Mouse (Mus musculus): ENCODE data around the gene Notch2. TPM values are rescaled to one million over a fixed set of nuclear protein-coding genes. Genes with fewer than 3 reads are reported as not detected.
A peak's percentile ranks its signal among the peaks of the same experiment; 100 is the strongest.

Notch2 gene
- polyA plus RNA-seq, 1 experiment, result 15.6 TPM

DNA sequence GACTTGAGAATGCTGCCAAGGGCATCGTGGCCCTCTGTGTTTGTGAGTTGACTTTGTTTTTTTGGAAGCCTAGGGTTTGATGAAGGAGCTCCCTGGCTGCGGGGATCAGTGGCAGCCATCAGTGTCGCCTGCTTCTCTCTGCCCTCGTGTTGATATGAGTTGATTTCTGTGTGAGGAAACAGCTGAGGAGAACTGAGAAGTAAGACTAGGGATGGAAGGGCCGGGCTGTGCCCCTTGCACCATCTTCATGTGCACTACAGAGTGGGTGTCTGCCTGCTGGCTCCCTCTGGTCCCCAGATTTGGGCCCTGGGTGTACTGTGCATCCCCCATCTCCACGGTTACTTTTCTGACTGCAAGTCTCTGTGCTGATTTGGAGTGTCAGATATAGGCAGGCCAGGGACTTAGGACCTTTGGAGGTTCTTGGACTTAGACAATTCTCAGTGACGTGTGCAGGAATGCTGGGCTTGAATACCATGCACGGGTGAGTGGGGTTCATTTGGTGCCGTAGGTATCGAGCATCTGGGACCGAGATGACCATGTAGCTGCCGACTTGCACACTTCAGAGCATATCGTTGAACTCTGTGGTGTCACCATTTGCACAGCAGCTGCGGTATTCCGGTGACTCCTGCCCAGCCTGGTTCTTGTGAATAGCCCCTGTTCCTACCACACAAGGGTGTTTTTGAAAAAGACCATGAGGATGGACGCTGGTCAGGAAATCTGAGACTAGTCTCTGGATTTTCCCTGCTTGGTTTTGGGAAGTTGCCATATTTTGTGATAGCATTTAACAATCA lies 26.5 kb downstream of the Notch2 start:
- Histone ChIP-seq H3ac (ENCODE audit: control insufficient read depth, insufficient read length, low read depth) (no peak overlapping the region), H3K79me3 (ENCODE audit: low read depth) (peaks cover 90% of the 10 kb centered on the region), H3K4me3 (ENCODE audit: insufficient read depth, poor library complexity, severe bottlenecking) (no peak overlapping the region), H3K79me2 (ENCODE audit: control insufficient read depth, insufficient read depth) (peaks cover 98% of the 10 kb centered on the region), H3K36me3 (ENCODE audit: control insufficient read depth, insufficient read depth) (peaks cover 6% of the 10 kb centered on the region), H3K27me3 (ENCODE audit: control insufficient read depth, insufficient read depth, insufficient read length) (no peaks in the 10 kb centered on the region)
- TF ChIP-seq MYOD1 (IDR thresholded peaks at IDR 0.05; ENCODE audit: control insufficient read depth, insufficient read length, low read depth) (no peak), MYOG (IDR thresholded peaks at IDR 0.05; ENCODE audit: control insufficient read depth, extremely low read depth, insufficient read length) (no peak), FOSL1 (IDR thresholded peaks at IDR 0.05; ENCODE audit: insufficient read depth, low read length, poor library complexity, severe bottlenecking) (no peak), CTCF (IDR thresholded peaks at IDR 0.05; ENCODE audit: control insufficient read depth, insufficient read depth, insufficient read length) (no peak), MAX (IDR thresholded peaks at IDR 0.05) (no peak), CEBPB (IDR thresholded peaks at IDR 0.05; ENCODE audit: low read depth) (no peak)

- H3K4me3 ChIP-seq (ENCODE audit: insufficient read depth, poor library complexity, severe bottlenecking), result no peak overlapping the region
- H3K36me3 ChIP-seq (ENCODE audit: control insufficient read depth, insufficient read depth), result peaks cover 6% of the 10 kb centered on the region
- peaks cover 98% of the 10 kb centered on the region for H3K79me2 ChIP-seq (ENCODE audit: control insufficient read depth, insufficient read depth)
- no peak for TF ChIP-seq MYOG (IDR thresholded peaks at IDR 0.05; ENCODE audit: control insufficient read depth, extremely low read depth, insufficient read length)
- peaks cover 90% of the 10 kb centered on the region for H3K79me3 ChIP-seq (ENCODE audit: low read depth)
- H3K27me3 ChIP-seq (ENCODE audit: control insufficient read depth, insufficient read depth, insufficient read length), result no peaks in the 10 kb centered on the region
- H3ac ChIP-seq (ENCODE audit: control insufficient read depth, insufficient read length, low read depth), result no peak overlapping the region
Observed at GRCm38 (mm10) chr3:98040836-98041235, 27.5 kb downstream of the Notch2 start.

- Histone ChIP-seq H3ac (ENCODE audit: control insufficient read depth, insufficient read length, low read depth) (no peak overlapping the region), H3K27me3 (ENCODE audit: control insufficient read depth, insufficient read depth, insufficient read length) (no peaks in the 10 kb centered on the region), H3K79me2 (ENCODE audit: control insufficient read depth, insufficient read depth) (peaks cover 98% of the 10 kb centered on the region), H3K4me3 (ENCODE audit: insufficient read depth, poor library complexity, severe bottlenecking) (peak overlapping the region; percentile 16), H3K79me3 (ENCODE audit: low read depth) (peaks cover 90% of the 10 kb centered on the region), H3K36me3 (ENCODE audit: control insufficient read depth, insufficient read depth) (peaks cover 6% of the 10 kb centered on the region)
- TF ChIP-seq MYOG (IDR thresholded peaks at IDR 0.05; ENCODE audit: control insufficient read depth, extremely low read depth, insufficient read length), result no peak
- no peak for TF ChIP-seq CEBPB (IDR thresholded peaks at IDR 0.05; ENCODE audit: low read depth)
- no peak for TF ChIP-seq MYOD1 (IDR thresholded peaks at IDR 0.05; ENCODE audit: control insufficient read depth, insufficient read length, low read depth)
- no peak for TF ChIP-seq CTCF (IDR thresholded peaks at IDR 0.05; ENCODE audit: control insufficient read depth, insufficient read depth, insufficient read length)
- no peak for TF ChIP-seq FOSL1 (IDR thresholded peaks at IDR 0.05; ENCODE audit: insufficient read depth, low read length, poor library complexity, severe bottlenecking)
- TF ChIP-seq USF1 (IDR thresholded peaks at IDR 0.05; ENCODE audit: low read depth), result no peak
- TF ChIP-seq MAX (IDR thresholded peaks at IDR 0.05), result no peak
Observed at GRCm38 (mm10) chr3:98042301-98042700, 29.0 kb downstream of the Notch2 start.

DNA sequence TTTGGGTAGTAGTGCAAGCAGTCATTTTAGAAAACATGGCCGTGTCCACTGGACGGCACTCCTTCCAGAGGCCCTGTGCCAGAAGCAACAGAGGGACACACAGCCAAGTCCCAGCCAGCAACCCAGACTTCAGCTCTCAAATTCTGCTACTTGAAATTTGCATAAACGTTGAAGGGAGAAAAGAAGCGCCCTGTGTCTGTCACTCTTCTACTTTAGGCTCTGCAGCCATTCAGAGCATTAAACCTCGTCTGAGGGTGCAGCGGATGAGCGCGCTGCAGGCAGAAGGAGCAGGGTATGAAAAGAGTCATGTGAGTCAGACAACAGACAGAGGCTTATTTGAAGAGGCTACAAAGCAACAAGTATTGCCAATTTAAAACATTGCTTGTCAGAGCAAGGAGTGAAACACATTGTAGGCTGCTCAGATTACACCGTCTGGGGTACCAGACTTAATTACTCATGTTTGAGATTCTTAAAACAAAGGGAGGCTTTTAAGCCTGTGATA lies 29.7 kb downstream of the Notch2 start:
- TF ChIP-seq CEBPB (IDR thresholded peaks at IDR 0.05; ENCODE audit: low read depth) (no peak), MAX (IDR thresholded peaks at IDR 0.05) (peak; percentile 34), FOSL1 (IDR thresholded peaks at IDR 0.05; ENCODE audit: insufficient read depth, low read length, poor library complexity, severe bottlenecking) (no peak), MYOG (IDR thresholded peaks at IDR 0.05; ENCODE audit: control insufficient read depth, extremely low read depth, insufficient read length) (no peak), USF1 (IDR thresholded peaks at IDR 0.05; ENCODE audit: low read depth) (peak; percentile 65)
- Histone ChIP-seq H3K4me3 (ENCODE audit: insufficient read depth, poor library complexity, severe bottlenecking) (no peak overlapping the region), H3K79me2 (ENCODE audit: control insufficient read depth, insufficient read depth) (peaks cover 98% of the 10 kb centered on the region)

DNA sequence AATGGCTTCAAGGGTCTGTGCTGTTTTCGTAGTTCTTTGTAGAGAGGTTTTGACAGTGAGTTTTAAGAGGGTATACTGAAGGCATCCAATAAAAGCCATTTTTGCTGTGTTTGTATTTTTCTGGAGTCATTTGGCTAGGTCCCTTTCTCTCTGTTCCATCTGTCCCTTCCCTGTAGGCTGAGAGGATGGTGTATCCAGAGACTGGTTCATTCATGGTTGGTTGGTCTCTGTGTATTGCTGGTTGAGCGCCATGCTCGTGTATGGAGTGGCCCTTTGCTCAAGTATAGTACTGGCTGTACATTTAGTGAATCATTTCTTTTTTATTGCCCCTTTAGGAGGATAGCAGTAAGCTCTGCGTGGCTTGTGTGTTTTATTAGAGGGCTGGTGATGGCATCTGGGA lies 30.3 kb downstream of the Notch2 start:
- Histone ChIP-seq H3K79me3 (ENCODE audit: low read depth) (peaks cover 91% of the 10 kb centered on the region), H3ac (ENCODE audit: control insufficient read depth, insufficient read length, low read depth) (no peak overlapping the region), H3K79me2 (ENCODE audit: control insufficient read depth, insufficient read depth) (peaks cover 98% of the 10 kb centered on the region), H3K27me3 (ENCODE audit: control insufficient read depth, insufficient read depth, insufficient read length) (no peaks in the 10 kb centered on the region), H3K36me3 (ENCODE audit: control insufficient read depth, insufficient read depth) (peaks cover 11% of the 10 kb centered on the region), H3K4me3 (ENCODE audit: insufficient read depth, poor library complexity, severe bottlenecking) (no peak overlapping the region)
- no peak for TF ChIP-seq MAX (IDR thresholded peaks at IDR 0.05)
- no peak for TF ChIP-seq MYOG (IDR thresholded peaks at IDR 0.05; ENCODE audit: control insufficient read depth, extremely low read depth, insufficient read length)
- no peak for TF ChIP-seq CTCF (IDR thresholded peaks at IDR 0.05; ENCODE audit: control insufficient read depth, insufficient read depth, insufficient read length)
- TF ChIP-seq FOSL1 (IDR thresholded peaks at IDR 0.05; ENCODE audit: insufficient read depth, low read length, poor library complexity, severe bottlenecking), result no peak
- no peak for TF ChIP-seq MYOD1 (IDR thresholded peaks at IDR 0.05; ENCODE audit: control insufficient read depth, insufficient read length, low read depth)

More for the DNA sequence above, 29.7 kb downstream of the Notch2 start:
- Histone ChIP-seq H3ac (ENCODE audit: control insufficient read depth, insufficient read length, low read depth) (peak overlapping the region; percentile 39), H3K79me3 (ENCODE audit: low read depth) (peaks cover 90% of the 10 kb centered on the region), H3K27me3 (ENCODE audit: control insufficient read depth, insufficient read depth, insufficient read length) (no peaks in the 10 kb centered on the region), H3K36me3 (ENCODE audit: control insufficient read depth, insufficient read depth) (peaks cover 6% of the 10 kb centered on the region)
